Mouse (Mus musculus) heart, adult 2 months (tissue): Measurements from ENCODE around the gene Arhgef10l.

ENCODE experiments used
- CTCF ChIP-seq: fragments of 200-600 bp; IDR thresholded peaks from 2 replicates; pipeline ENCODE4 v1.8.1; 2022; ENCODE audit warnings: antibody characterized with exemption, mild to moderate bottlenecking, moderate library complexity
- EP300 ChIP-seq: fragments of 200-500 bp; IDR thresholded peaks from 2 replicates; pipeline ENCODE4 v1.6.1; 2011; ENCODE audit warnings: low read depth, low read length, control low read depth; ENCODE audit not compliant: insufficient read depth
- POLR2A ChIP-seq: fragments of 200-500 bp; IDR thresholded peaks from 2 replicates; pipeline ENCODE4 v1.6.1; 2011; ENCODE audit warnings: mild to moderate bottlenecking, low read depth, low read length, control low read depth; ENCODE audit not compliant: insufficient read depth

DNA sequence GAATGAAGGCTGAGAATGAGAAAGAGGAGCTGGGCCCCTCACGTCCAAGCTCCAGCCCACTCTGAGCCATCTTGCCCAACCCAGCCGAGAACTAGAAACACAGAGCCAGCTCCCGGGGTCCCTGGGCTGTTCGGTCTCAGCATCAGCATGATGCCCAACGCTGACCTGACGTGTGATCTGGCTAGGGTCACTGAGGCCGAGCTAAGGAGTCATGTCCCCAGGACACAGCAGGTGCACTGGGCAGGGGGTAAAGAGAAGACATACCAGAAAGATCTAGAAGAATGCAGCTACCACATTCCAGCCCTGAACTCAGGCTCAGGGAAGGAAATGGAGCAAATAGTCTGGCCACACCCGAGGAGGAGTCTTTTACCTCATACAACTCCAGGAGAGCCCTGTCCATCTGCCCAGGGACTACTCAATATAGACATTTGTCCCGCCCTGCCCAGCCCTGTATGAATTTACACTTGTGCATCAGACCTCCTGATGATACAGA, 57.5 kb downstream of the Arhgef10l start:
- no peak for TF ChIP-seq CTCF
- TF ChIP-seq EP300 = no peak
- TF ChIP-seq POLR2A = no peak
